Mouse (Mus musculus) embryo, embryonic 10.5 days (tissue): ENCODE measurements at regions not wholly inside any gene's neighbourhood (a gene's known extent, or its start where the extent isn't known, plus 50 kb on each side); places are given as distances from the start of the nearest gene placed in this dataset.

Experiments used
- DNase-seq: peaks from one replicate; pipeline ENCODE4 v3.0.0-alpha.2; 2015; ENCODE audit warnings: low spot score

GRCm38 (mm10) chrX:150709416-150709815 lies 52.0 kb upstream of the Tro start:
- DNase-seq: peak; percentile 45
